Mouse (Mus musculus) testis, adult 2 months (tissue): ENCODE measurements at regions not wholly inside any gene's neighbourhood (a gene's known extent, or its start where the extent isn't known, plus 50 kb on each side); places are given as distances from the start of the nearest gene placed in this dataset.

Experiments used
- H3K27ac ChIP-seq: fragments of 200-500 bp; 2 replicates; pipeline ENCODE4 v1.5.1; 2012; ENCODE audit warnings: low read depth, low read length; ENCODE audit not compliant: control insufficient read depth, insufficient read depth
- H3K27me3 ChIP-seq: fragments of 200-500 bp; 2 replicates; pipeline ENCODE4 v1.6.1; 2012; ENCODE audit warnings: mild to moderate bottlenecking, low read length, moderate library complexity; ENCODE audit not compliant: control insufficient read depth, insufficient read depth
- H3K36me3 ChIP-seq: fragments of 200-500 bp; 2 replicates; pipeline ENCODE4 v1.6.1; 2012; ENCODE audit warnings: mild to moderate bottlenecking, low read length; ENCODE audit not compliant: control insufficient read depth, insufficient read depth
- H3K4me1 ChIP-seq: fragments of 200-500 bp; 2 replicates; pipeline ENCODE4 v1.6.1; 2012; ENCODE audit warnings: low read length; ENCODE audit not compliant: control insufficient read depth, insufficient read depth
- H3K4me3 ChIP-seq: fragments of 200-500 bp; 2 replicates; pipeline ENCODE4 v1.5.1; 2012; ENCODE audit warnings: low read depth, mild to moderate bottlenecking, low read length, moderate library complexity, mixed read lengths; ENCODE audit not compliant: control insufficient read depth
- CTCF ChIP-seq: fragments of 200-500 bp; IDR thresholded peaks from 2 replicates; pipeline ENCODE4 v1.5.1; 2012; ENCODE audit warnings: low read depth, mild to moderate bottlenecking, inconsistent platforms, low read length, moderate library complexity; ENCODE audit not compliant: control insufficient read depth, insufficient read depth, insufficient replicate concordance
- POLR2A ChIP-seq: fragments of 200-500 bp; IDR thresholded peaks from 2 replicates; pipeline ENCODE4 v1.6.1; 2012; ENCODE audit warnings: low read depth, mild to moderate bottlenecking, inconsistent platforms, low read length, moderate library complexity; ENCODE audit not compliant: control insufficient read depth

- no peak overlapping the region for H3K4me3 ChIP-seq
- no peak overlapping the region for H3K27ac ChIP-seq
- no peaks in the 10 kb centered on the region for H3K27me3 ChIP-seq
- TF ChIP-seq CTCF = no peak
- TF ChIP-seq POLR2A = no peak
- H3K36me3 ChIP-seq = no peaks in the 10 kb centered on the region
- no peaks in the 10 kb centered on the region for H3K4me1 ChIP-seq
Measured at GRCm38 (mm10) chr10:98751376-98752058, 162.7 kb upstream of the Atp2b1 start.

GRCm38 (mm10) chr10:98761080-98761479, 153.1 kb upstream of the Atp2b1 start:
- TF ChIP-seq POLR2A (no peak), CTCF (no peak)
- no peaks in the 10 kb centered on the region for H3K4me1 ChIP-seq
- no peaks in the 10 kb centered on the region for H3K27me3 ChIP-seq
- no peak overlapping the region for H3K27ac ChIP-seq
- H3K36me3 ChIP-seq = no peaks in the 10 kb centered on the region
- no peak overlapping the region for H3K4me3 ChIP-seq

GRCm38 (mm10) chr10:98765786-98766419, 148.3 kb upstream of the Atp2b1 start:
- TF ChIP-seq POLR2A (no peak), CTCF (no peak)
- Histone ChIP-seq H3K4me1 (no peaks in the 10 kb centered on the region), H3K27me3 (no peaks in the 10 kb centered on the region), H3K36me3 (no peaks in the 10 kb centered on the region), H3K4me3 (no peak overlapping the region), H3K27ac (no peak overlapping the region)

GRCm38 (mm10) chr10:98779783-98780182, 134.4 kb upstream of the Atp2b1 start:
- no peak for TF ChIP-seq POLR2A
- no peak for TF ChIP-seq CTCF
- Histone ChIP-seq H3K4me1 (peaks cover 3% of the 10 kb centered on the region; the same call in 1 of the 2 replicates), H3K4me3 (no peak overlapping the region), H3K27ac (no peak overlapping the region), H3K27me3 (no peaks in the 10 kb centered on the region), H3K36me3 (no peaks in the 10 kb centered on the region)

GRCm38 (mm10) chr10:98780938-98781337, 133.3 kb upstream of the Atp2b1 start:
- no peak overlapping the region for H3K4me3 ChIP-seq
- H3K36me3 ChIP-seq = no peaks in the 10 kb centered on the region
- H3K4me1 ChIP-seq = peaks cover 3% of the 10 kb centered on the region; the same call in 1 of the 2 replicates
- H3K27me3 ChIP-seq = no peaks in the 10 kb centered on the region
- H3K27ac ChIP-seq = no peak overlapping the region
- TF ChIP-seq CTCF (no peak), POLR2A (no peak)

- Histone ChIP-seq H3K4me3 (no peak overlapping the region), H3K4me1 (no peaks in the 10 kb centered on the region), H3K27ac (no peak overlapping the region), H3K27me3 (no peaks in the 10 kb centered on the region), H3K36me3 (no peaks in the 10 kb centered on the region)
- TF ChIP-seq CTCF = no peak
- no peak for TF ChIP-seq POLR2A
Measured at GRCm38 (mm10) chr10:98781888-98782351, 132.3 kb upstream of the Atp2b1 start.

- no peaks in the 10 kb centered on the region for H3K4me1 ChIP-seq
- H3K27me3 ChIP-seq = no peaks in the 10 kb centered on the region
- TF ChIP-seq CTCF = no peak
- TF ChIP-seq POLR2A = no peak
Measured at GRCm38 (mm10) chr10:98785411-98785810, 128.8 kb upstream of the Atp2b1 start.

More at GRCm38 (mm10) chr10:98785411-98785810, 128.8 kb upstream of the Atp2b1 start:
- Histone ChIP-seq H3K36me3 (no peaks in the 10 kb centered on the region), H3K27ac (no peak overlapping the region), H3K4me3 (no peak overlapping the region)
